Mouse (Mus musculus) E14TG2a.4 (cell line): ENCODE results near the gene Glis1.

ENCODE experiments used
- H3K27me3 ChIP-seq: 2 replicates; pipeline ENCODE4 v1.6.1; 2014; ENCODE audit warnings: low read length, control low read depth; ENCODE audit not compliant: insufficient read depth
- H3K36me3 ChIP-seq: 2 replicates; pipeline ENCODE4 v1.6.1; 2014; ENCODE audit warnings: low read length, control low read depth; ENCODE audit not compliant: insufficient read depth
- H3K4me1 ChIP-seq: replicated peaks from 2 replicates; pipeline ENCODE4 v1.6.1; 2014; ENCODE audit warnings: low read depth, low read length, control low read depth
- H3K4me3 ChIP-seq: replicated peaks from 2 replicates; pipeline ENCODE4 v1.5.1; 2014; ENCODE audit warnings: mild to moderate bottlenecking, low read length
- H3K9me3 ChIP-seq: 2 replicates; pipeline ENCODE4 v1.6.1; 2014; ENCODE audit warnings: low read length, control low read depth
- CTCF ChIP-seq: conservative IDR thresholded peaks from 2 replicates; pipeline ENCODE4 v1.5.1; 2014; ENCODE audit warnings: low read length
- NANOG ChIP-seq: IDR thresholded peaks from 2 replicates; pipeline ENCODE4 v1.6.1; 2014; ENCODE audit warnings: borderline replicate concordance, low read length, mixed read lengths
- POU5F1 ChIP-seq: IDR thresholded peaks from 2 replicates; pipeline ENCODE4 v1.6.1; 2014; ENCODE audit warnings: low read length, borderline replicate concordance

Gene Glis1

DNA sequence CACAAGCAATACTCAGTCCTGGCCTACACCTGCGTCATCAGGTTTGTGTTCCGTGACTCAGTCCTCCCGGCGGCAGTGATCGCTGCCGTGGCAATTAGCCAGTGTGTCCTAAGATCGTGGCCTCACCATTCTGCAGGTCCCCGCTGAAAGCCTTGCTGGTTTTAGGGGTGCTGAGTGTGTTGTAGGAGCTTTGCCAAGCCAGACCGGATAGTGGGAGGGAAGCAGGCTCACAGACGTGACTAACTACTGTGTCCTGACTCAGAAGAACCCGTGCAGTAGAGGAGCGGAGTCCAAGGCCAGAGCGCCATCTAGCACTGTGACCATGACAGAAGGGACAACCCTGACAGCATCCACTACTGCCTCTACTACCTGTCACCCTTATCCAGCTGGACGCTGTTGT lies 168.4 kb downstream of the Glis1 start:
- no peak for TF ChIP-seq POU5F1
- no peak for TF ChIP-seq CTCF
- no peak for TF ChIP-seq NANOG
- Histone ChIP-seq H3K27me3 (no peaks in the 10 kb centered on the region), H3K9me3 (no peaks in the 10 kb centered on the region), H3K4me1 (peaks cover 8% of the 10 kb centered on the region), H3K36me3 (no peaks in the 10 kb centered on the region), H3K4me3 (no peak overlapping the region)

DNA sequence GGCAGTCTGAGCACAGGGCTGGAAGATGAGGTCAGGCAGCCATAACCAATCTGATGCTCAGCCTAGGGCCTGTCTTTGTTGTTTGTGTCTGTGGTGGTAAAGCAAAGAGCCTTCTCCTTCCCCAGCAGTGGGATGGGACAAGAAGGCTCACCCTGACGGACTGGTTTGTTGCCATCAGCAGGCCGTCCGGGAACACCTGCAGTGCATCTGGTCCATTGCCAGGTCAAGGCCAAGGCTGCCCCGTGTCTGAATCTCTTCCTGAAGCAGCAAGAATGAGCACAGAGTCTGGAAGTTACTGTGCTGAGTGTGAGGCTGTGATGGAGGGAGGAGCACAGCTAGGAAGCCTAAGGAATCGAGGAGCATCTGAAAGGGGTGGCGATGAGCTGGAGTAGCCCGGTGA lies 168.8 kb downstream of the Glis1 start:
- H3K9me3 ChIP-seq = no peaks in the 10 kb centered on the region
- TF ChIP-seq NANOG (no peak), POU5F1 (no peak)
- no peak overlapping the region for H3K4me3 ChIP-seq
- H3K36me3 ChIP-seq = no peaks in the 10 kb centered on the region
- peaks cover 3% of the 10 kb centered on the region for H3K4me1 ChIP-seq
- no peaks in the 10 kb centered on the region for H3K27me3 ChIP-seq

DNA sequence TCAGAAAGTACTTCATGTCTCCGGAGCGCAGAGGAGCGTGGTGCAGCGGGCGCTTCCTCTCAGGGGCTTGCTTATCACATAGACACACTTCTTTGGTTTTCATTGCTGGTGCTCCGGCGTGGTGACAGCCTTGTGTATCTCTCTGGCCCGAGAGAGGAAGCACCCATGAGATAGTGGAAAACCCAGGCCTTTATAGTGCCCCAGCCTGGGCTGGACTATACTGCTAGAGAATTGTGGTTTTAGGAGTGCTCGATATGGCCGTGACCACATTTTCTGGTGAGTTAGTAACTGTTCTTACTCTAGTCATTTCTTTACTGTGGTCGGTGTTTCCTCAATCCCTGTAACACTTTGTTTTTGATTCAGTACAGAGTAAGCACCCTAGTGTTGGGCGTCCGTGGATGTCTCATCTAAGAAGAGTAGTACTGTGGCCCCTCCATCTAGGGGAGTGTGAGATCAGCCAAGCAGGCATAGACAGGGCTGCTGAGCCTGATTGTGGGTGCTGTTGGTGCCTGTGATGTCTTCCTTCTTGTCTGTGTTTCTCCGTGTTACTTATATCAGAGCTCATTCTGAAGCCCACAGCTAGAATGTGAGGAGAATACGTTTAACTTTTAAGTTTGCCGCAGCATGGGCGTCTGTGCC lies 171.7 kb downstream of the Glis1 start:
- TF ChIP-seq POU5F1 (no peak), NANOG (no peak), CTCF (no peak)

DNA sequence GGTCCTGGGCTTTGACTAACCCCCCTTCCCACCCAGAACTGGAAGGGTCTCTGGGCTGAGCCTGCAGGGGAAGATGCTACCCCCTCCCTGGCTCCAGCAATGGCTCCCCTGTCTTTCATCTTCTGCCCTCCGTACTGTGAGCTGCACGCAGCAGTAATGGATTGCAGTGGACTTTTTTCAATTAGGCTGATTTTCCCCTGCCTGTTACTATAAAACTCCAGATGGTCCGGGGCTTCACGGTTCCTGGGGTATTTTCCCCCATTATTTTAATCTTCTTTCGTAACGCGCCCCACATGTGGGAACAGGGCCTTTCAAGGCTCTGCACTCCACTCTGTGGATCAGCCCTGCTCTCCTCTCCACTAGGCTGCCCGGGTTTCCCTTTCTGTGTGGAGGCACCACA lies 175.4 kb downstream of the Glis1 start:
- H3K9me3 ChIP-seq = no peaks in the 10 kb centered on the region
- TF ChIP-seq POU5F1 (no peak), NANOG (no peak), CTCF (no peak)
- no peaks in the 10 kb centered on the region for H3K4me1 ChIP-seq
- no peaks in the 10 kb centered on the region for H3K27me3 ChIP-seq
- H3K4me3 ChIP-seq = no peak overlapping the region
- no peaks in the 10 kb centered on the region for H3K36me3 ChIP-seq

More for the DNA sequence above, 171.7 kb downstream of the Glis1 start:
- H3K9me3 ChIP-seq = no peaks in the 10 kb centered on the region
- H3K36me3 ChIP-seq = no peaks in the 10 kb centered on the region
- H3K27me3 ChIP-seq = no peaks in the 10 kb centered on the region
- no peak overlapping the region for H3K4me3 ChIP-seq
- H3K4me1 ChIP-seq = no peaks in the 10 kb centered on the region

DNA sequence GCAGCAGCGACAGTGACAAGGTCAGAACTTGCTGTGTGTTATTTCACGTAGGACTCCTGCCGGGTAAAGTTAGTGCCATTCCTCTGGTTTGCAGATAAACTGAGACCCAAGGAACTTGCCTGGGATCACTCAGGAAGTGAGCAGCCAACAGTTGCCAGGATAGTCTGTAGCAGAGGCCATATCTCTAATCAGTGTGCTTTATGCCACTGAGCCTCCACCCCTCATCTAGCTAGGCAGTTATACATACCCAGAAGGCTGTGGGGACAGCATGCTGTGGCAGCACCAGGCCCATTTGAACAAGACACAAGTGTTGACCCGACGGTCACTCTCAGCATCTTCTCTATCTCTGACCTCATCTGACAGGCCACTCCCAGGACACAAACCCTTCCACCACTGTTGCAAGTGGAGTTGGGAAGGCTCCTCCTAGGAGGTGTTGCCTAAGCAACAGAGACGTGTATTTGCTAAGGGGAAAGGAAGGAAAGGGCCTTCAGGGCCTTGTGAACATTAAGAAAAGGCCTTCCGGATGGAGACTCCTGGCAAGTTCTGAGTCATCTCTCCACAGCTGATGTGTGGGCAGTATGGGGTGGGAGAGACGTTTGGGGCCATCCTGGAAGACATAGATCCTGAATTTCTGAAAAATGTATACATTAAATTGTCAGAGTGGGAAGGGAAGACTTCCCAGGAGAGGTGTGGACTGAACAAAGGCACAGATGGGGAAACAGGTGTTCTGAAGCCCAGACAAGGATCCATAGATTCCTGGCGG lies 177.7 kb downstream of the Glis1 start:
- H3K36me3 ChIP-seq = no peaks in the 10 kb centered on the region
- H3K4me1 ChIP-seq = no peaks in the 10 kb centered on the region
- H3K9me3 ChIP-seq = no peaks in the 10 kb centered on the region
- no peak for TF ChIP-seq POU5F1
- no peak for TF ChIP-seq CTCF
- TF ChIP-seq NANOG = no peak
- H3K4me3 ChIP-seq = no peak overlapping the region
- no peaks in the 10 kb centered on the region for H3K27me3 ChIP-seq

DNA sequence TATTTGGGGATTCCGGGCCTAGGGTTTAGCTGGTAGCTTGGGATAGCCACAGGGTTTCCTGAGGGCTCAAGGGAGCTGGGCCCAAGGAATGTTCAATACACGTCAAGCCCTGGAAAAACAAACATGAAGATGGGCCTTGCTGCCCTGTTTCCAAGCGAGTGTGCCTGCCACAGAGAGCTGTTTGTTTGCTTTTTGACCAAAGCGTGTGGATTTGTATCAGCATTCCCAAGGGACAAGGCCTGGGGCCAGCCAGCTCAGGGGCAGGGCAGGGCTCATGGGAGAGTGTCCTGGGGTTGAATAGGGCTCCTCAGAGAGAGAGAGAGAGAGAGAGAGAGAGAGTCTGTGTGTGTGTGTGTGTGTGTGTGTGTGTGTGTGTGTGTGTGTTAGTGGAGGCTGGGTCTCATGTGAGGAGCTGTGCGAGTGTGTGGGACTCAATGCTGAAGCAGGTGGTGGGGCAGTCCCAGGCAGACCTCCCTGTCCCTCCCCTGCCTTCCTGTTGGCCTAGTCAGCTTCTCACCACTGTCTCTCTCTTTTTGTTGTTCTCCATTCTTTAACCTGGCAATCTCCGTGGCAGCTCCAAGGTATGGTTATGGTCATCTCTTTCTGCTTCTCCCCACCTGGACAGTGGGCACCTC lies 183.3 kb downstream of the Glis1 start:
- TF ChIP-seq CTCF = no peak
- no peak for TF ChIP-seq NANOG
- TF ChIP-seq POU5F1 = no peak

DNA sequence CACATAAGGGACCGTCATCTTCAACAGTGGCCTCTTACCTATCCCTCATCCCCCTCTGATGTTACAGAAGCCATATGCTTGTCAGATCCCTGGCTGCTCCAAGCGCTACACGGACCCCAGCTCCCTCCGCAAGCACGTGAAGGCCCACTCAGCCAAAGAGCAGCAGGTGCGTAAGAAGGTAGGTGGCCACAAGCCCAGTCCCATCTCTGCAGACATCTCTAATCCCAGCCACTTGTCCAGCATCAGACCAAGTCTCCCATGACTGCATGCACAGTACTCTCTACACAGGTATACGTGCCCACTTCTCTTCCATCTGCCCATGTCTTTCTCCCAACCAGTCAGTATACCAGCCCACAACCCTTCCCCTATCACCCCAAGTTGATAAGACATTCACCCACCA lies 185.1 kb downstream of the Glis1 start:
- Histone ChIP-seq H3K27me3 (no peaks in the 10 kb centered on the region), H3K36me3 (no peaks in the 10 kb centered on the region), H3K4me3 (no peak overlapping the region), H3K9me3 (no peaks in the 10 kb centered on the region), H3K4me1 (no peaks in the 10 kb centered on the region)
- no peak for TF ChIP-seq CTCF
- no peak for TF ChIP-seq NANOG
- no peak for TF ChIP-seq POU5F1

More for the DNA sequence above, 183.3 kb downstream of the Glis1 start:
- Histone ChIP-seq H3K27me3 (no peaks in the 10 kb centered on the region), H3K36me3 (no peaks in the 10 kb centered on the region), H3K9me3 (no peaks in the 10 kb centered on the region), H3K4me1 (no peaks in the 10 kb centered on the region), H3K4me3 (no peak overlapping the region)

DNA sequence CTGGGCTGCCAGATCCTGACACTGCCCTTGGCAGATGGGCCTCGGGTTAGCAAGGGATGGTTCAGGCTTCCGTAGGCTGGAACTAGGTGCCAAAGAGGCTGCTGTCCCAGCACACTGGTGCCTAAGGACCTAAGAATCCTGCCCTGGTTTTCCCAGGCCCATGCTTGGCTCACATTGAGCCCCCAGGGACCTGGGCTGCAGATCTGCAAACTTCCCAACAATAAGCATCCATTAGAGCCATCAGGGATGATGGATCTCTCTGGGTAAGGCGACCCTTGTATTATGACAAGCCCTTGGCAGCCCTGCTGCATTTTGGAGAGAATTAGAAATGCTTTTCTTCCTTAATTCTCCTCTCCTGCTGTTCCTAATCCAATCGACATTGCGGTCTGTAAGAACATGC lies 187.0 kb downstream of the Glis1 start:
- Histone ChIP-seq H3K9me3 (no peaks in the 10 kb centered on the region), H3K4me1 (no peaks in the 10 kb centered on the region), H3K27me3 (peaks cover 3% of the 10 kb centered on the region; the same call in 1 of the 2 replicates), H3K36me3 (no peaks in the 10 kb centered on the region), H3K4me3 (no peak overlapping the region)
- TF ChIP-seq POU5F1 (no peak), NANOG (no peak), CTCF (no peak)
